Mouse (Mus musculus): ENCODE results near the gene Eif4e1b.
"Not testable (repeated sequence)": the region's sequence is repeated elsewhere in the genome, so short reads cannot be mapped to it uniquely, and the experiment has no call there.

The Eif4e1b gene

DNA sequence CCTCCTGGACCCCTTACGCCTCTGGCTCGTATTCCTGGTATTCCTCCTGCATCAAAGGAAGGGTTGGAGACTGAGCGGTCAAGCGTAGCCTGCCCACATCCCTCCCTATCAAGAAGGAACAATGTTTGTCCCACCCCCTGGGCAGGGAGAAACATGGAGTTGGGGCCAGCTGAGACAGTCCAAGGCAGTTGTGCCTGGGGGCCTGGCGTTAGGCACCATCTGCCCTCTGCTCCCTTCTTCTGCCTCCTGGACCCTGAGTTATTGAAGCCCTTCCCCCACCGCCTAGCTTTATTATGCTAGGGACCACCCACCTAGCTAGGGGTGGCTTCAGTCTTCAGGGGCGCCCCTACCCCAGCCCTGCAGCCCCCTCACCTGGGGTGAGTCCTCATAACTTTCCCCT is 24.3 kb upstream of the Eif4e1b start:
- in situ Hi-C loops (cut with MboI, MseI): no loop called here

DNA sequence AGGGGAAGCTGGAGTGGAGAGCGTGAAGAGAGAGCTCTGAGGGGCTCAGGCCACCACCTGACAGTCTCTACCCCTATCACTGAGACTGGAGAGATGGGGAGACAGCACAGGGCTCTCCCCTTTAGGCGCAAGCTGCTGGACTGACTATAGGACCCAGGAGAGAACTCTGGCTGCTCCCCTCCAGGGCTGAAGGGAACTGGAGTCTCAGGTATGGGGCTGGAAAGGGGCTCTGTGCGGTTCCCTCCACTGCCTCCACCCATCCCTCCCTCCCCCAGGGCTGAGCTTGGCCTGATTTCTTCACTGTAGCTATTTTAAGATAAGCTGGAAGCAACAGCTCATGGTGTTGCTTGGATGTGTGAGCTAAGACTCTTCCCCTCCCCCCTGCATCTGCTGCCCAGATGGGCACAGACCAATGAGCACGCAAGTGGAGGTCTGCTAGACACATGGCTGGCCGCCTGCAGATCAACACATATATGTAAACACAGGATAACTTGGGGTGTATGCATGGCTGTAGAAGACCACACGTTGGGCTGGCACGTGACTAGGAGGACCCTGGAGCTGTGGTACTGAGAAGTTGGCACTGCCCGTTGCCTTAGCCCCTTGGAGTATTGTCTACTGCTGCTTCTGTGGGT is 23.5 kb upstream of the Eif4e1b start:
- in situ Hi-C loops (cut with MboI, MseI): no loop called here

DNA sequence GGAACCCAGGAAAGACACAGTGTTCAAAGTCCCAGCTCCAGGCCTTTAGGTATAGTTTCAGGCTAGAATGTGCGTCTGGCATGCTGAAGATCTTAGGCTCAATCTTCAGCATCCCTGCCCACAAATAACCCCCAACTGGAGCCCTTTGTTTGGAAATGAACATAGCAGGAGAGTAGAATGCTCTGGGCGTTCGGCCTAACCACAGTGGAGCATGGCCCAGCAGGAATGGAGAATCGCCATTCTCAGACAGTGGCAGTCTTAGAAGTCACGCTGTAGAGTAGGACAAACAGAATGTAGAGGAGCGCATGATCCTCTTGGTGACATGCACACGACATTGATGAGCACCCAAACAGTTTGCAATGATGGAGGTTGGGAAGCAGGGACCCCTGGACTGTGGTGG is 22.9 kb upstream of the Eif4e1b start:
- in situ Hi-C loops (cut with MboI, MseI): no loop called here

DNA sequence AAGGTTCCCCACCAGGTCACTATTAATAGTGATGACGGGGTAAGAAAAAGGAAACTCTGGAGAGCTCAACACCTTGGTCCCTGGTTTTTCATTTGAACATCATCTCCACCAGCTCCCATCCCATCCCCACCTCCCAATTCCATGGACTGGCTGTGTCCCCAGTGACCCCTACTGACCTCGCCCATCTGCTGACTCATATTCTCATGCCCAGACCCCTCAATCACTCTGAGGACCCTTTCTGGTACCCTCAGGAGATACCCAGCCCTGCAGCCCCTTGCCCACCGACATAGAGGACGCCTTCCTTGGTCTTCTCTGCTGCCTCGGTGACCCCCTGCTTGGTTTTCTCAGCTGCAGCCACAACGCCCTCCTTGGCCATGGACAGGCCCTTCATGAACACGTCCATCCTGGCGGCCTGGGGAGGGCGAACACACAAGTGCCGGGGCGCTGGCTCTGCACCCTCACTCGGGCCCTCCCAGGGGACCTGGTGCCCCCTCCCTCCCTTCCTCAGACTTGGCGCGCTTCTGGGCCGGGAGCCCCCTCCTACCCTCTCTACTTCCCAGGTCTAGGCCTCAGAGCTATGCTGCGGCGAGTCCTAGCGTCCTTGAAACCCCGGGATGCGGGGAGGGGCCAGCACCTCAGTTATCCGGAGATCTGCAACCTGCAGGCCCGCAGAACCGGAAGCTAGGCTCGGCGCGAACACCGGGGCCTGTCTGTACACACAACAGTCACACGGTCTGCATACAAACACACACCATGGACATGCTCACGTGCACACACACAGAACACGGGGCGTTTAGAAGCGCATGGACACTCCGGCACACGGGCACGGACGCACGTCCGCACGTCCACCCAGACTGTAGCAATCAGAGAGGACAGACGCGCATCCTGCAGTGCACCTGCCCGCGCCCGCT is 18.3 kb upstream of the Eif4e1b start:
- in situ Hi-C loops (cut with MboI, MseI): no loop called here

DNA sequence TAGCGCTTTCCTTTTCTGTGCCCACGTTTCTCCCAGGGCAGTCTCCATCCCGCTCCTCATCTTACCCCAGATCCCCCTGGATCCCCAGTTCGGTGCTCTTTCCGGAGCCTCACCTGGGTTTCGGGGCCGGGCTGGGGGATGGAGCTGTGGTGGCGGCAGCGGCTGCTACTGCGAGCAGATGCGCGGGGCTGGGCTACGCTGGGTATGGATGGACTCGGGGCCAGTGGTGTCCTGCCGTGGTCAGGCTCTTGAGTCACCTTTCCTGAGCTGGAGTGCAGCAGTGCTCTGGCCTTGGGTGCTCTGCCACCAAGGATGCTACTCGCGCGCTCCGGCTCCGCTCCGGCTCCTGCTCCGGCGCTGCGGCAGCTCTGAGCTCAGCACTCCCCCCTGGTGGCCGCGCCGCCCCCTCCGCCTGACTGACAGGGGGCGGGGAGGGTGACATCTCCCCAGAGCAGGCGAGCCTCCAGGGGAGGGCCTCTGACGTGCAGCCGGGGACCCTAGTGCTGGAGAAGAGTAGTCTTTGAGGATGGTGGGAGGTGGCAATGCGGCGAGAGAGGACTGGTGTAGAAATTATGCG is 17.5 kb upstream of the Eif4e1b start, which contains the start of gene Sncb:
Gene Sncb (minus strand): TSS at position 404 of the 577 bp plus-strand sequence.
- in situ Hi-C loops (cut with MboI, MseI): no loop called here

DNA sequence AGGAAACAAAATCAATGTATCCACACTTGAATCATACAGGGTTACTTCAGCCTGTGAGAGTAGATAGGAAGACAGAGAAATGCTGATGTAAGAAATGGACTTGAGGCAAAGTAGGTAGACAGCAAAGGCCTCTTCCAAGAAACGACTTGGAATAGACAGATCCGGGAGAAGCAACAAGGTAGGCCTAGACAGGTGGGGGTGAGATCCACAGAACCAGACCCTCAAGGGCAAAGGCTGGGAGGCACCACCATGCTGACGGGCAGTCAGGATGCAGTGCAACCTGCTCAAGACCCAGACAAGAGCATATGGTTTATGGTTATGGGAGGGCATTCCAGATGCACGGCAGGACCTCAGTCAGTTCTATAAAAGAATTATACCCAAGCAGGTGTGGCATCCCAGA is 16.8 kb upstream of the Eif4e1b start:
- in situ Hi-C loops (cut with MboI, MseI): no loop called here

DNA sequence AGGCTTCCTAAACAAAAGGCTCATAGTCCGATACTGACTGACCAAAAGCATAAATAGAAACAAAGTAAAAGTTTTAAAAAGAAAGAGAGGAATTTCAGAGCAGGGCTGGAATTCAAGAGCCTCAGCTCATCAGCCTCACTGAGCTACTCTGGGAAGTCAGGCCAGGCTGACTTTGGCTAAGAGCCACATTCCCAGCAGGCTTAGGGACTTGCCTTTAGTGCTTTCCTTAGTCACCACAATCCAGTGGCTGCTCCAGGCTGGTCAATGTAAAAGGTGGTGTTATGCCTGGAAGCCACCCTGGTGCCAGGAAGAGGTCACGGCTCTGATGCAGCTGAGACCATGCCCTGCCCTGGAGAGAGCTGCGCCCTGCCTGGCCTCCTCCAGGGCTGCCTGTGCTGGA is 3.2 kb upstream of the Eif4e1b start:
- in situ Hi-C loops (cut with MboI, MseI): no loop called here

DNA sequence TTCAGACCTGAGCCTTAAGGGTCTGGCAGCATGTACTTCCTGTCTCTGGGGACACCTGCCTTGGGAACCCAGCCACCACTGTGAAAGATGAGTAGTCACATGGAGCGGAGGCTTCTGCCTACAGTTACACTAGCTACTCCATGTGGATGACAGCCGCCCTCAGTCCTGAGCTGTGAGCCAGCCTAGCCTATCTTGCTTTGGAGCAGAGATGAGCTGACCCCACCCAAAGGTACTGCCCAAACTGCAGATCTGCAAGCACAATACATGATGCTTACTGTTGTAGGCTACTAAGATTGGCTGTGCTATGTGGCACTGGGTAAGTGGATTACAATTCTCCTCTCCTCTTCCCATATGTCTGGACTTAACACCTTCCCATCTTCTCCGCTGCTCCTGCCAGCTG is 2.7 kb upstream of the Eif4e1b start:
- in situ Hi-C loops (cut with MboI, MseI): no loop called here

DNA sequence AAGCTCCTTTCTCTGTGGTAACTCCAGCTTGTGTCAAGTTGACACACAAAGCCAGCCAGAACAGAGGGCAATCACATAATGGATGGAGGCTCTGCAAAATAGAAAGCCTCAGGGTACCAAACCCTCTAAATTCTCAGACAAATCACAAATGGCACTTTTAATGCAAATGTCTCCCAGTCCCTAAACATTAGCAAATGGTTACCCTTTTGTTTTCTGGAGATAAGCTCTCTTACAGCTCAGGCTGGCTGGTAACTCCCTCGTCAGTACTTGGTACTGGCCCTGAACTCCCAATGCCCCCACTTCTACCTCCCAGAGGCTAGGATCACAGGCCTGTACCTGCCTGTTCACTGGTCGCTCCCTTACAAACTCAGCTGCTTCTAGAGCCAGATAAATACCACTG is 563 bp upstream of the Eif4e1b start:
- in situ Hi-C loops (cut with MboI, MseI): no loop called here

DNA sequence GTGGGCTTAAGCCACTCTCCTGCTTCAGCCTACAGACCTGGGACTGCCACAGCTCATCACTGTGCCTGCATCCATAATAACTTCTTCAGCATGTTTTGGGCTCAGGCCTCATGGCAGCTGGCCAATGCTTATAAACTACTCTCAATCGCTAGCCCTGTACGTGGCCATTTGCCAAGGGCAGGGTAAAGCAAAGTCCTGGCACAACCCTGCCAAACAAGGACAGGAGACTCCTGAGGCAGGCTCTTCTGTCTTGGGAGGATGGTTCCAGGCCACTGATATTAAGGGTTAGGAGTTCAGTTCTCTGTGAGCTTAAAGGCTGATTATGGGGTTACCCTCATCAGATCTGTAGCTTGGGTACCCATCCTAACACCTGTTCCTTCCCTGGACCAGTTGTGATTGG is 3.8 kb downstream of the Eif4e1b start:
- in situ Hi-C loops (cut with MboI, MseI): not testable (repeated sequence)

DNA sequence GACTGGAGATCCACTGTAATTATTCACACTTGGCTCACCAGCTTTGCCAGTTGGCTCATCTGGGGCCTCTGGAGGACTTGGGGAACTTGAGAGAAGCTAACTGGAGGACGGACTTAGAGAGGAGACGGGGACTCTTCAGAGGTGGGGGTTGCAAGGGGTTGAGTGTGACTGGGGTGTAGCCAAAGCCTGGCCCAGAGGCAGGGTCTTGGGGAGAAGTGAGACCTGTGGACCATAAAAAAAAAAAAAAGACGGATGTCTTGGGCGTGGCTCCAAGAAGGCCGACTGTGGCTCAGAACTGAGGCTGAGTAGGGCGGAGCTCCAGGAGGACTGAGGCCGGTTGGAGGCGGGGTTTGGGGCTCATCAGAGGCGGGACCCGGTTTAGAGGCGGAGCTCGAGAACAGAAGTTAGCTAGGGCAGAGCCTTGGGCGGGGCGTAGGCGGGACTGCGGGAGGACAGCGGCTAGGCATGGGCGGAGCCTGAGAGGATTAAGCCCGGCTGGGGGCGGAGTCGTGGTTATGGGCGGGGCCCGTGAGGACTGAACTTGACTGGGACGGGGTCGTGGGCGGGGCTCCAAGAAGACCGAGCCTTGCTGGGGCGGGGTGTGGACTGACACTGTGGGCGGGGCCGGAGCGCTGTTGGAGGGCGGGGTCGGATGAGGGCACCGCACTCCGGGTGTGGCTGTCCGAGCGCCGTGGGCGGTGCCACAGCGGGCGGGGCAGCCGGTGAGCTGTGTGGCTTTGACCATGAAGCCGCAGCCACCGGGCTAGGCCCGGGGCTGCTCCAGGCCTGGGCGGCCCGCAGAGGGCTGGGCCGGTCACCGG is 5.2 kb downstream of the Eif4e1b start, which contains the start of gene Tspan17:
Gene Tspan17 (plus strand): TSS at position 638 of the 821 bp plus-strand sequence.
- in situ Hi-C loops (cut with MboI, MseI): no loop called here

DNA sequence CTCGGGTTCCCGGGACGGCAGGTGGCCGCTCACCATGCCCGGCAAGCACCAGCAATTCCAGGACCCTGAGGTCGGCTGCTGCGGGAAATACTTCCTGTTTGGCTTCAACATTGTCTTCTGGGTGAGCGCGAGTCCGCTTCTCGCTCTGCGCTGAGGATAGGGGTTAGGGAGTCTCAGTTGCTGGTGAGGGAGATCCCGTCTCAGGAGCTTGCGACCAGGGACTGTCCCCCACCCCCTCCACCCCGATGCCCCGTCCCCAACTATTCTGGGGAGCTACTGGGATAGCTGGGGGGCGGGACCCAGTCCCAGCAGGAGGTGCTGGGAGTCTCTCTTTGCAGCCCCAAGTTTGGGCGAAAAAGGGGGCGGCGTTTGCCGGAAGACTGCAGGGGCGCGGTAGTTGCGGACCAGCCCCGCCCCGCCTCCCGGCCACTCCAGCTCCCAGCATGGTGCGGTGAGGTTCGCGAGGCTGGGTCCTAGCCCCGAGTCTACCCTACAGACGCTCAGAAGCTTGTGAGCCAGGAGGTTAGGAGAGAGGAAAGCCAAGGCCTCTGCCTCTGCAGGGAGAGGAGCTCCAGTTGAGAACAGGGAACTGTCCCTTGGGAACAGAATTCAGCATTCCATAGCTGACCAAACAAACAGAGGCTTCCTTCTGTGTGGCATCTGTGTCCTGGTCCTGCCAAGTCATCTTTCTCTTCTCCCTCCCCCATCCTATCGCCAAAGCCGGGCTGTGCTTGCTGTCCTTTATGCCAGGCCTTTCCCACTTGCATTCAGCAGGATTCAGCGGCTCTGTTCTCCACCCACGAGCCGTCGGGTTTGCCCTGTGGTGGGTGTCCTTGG is 6.0 kb downstream of the Eif4e1b start:
- in situ Hi-C loops (cut with MboI, MseI): no loop called here

DNA sequence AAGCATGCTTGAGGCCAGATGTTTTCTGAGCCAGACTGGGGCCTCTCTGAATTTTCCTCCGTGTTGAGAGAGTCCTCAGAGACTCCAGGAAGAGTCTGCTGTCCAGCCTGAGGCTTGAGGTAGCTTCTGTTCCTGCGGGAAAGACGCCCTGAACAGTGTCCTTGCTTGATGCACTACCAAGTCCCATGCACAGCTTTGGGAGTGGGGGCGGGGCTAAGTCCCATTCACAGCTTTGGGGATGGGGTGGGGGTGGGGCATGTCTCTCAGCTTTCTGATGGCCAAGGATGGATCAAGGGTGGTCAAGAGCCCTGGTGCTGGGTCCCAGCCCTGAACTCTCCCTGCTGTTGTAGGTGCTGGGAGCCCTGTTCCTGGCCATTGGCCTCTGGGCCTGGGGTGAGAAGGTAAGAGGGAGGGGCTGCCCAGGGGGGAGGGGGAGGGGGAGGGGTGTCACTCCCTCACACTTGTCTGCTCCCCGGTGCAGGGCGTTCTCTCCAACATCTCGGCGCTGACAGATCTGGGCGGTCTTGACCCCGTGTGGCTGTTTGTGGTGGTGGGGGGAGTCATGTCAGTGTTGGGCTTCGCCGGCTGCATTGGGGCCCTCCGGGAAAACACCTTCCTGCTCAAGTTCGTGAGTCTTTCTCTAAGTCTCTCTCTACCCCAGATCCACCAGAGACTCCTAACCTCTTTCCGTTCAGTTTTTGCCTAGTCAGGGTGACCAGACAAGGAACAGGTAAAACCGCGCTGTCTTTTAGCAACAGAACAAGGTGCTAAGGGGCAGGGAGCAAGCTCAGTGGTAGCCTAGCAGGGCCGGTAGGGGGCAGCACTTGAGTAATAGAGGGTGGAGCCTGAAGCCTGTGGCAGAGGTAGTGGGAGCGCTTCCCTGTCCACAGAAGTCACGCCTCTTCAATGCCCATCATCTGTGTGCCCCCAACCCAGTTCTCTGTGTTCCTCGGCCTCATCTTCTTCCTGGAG is 8.7 kb downstream of the Eif4e1b start:
- in situ Hi-C loops (cut with MboI, MseI): no loop called here

DNA sequence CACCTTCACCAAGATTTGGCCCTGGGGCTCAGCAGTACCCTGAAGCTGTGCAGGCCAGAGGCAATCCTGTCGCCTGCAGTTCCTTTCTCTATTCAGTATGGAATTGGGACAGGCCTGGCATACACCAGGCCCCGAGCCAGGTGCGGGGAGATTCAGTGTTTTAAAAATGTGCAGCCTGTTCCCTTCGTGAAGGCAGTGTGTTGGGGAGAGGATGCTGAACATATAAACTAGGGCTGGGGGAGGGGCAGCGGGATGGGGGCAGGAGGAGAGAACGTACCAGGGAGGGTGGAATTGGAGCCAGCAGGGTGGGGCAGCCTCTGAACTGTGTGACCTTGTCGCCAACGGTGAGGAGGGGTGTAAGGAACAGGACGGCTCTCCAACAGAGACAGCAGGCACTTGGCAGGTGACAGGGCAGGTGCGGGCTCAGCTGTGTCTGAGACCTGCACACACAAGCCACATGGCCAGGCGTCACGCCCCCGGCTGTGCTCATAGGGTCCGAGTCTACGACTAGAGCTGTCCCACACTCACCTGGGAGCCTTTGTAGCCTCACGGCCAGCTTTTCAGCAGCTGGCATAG is 10.3 kb downstream of the Eif4e1b start:
- in situ Hi-C loops (cut with MboI, MseI): no loop called here

DNA sequence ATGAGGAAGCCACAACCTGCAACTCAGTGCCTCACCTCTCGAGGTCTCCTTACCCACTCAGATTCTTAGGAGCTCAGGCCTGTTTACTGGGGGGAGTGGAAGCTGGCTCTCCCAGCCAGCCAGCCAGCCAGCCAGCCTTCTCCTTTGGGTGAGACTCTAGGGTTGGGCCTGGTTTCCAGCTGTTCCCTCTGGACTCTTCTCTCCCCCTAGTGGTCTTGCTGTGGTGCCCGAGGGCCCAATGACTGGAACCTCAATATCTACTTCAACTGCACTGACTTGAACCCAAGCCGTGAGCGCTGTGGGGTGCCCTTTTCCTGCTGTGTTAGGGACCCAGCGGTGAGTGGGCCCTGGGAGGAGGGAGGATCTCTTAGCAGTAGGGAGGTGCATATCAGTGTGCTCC is 11.0 kb downstream of the Eif4e1b start:
- in situ Hi-C loops (cut with MboI, MseI): no loop called here

DNA sequence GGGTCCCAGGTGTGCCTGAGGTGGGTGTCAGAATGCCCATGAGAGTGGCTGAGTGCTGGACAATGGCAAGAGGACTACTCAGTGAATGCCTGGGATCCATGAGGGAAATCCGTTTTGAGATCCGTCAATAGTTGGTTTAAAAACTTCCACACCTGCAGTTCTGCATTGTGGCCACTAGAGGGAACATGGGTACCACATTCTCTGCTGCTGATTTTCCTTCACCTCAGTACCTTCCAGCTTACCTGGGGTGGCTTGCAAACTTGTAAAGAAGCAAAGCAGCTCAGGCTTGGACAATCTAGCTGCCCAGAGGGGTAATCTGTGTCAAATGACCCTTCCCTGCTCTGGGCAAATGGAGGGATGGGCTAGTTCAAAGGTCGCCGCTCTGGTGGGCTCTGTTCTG is 13.6 kb downstream of the Eif4e1b start:
- in situ Hi-C loops (cut with MboI, MseI): no loop called here

DNA sequence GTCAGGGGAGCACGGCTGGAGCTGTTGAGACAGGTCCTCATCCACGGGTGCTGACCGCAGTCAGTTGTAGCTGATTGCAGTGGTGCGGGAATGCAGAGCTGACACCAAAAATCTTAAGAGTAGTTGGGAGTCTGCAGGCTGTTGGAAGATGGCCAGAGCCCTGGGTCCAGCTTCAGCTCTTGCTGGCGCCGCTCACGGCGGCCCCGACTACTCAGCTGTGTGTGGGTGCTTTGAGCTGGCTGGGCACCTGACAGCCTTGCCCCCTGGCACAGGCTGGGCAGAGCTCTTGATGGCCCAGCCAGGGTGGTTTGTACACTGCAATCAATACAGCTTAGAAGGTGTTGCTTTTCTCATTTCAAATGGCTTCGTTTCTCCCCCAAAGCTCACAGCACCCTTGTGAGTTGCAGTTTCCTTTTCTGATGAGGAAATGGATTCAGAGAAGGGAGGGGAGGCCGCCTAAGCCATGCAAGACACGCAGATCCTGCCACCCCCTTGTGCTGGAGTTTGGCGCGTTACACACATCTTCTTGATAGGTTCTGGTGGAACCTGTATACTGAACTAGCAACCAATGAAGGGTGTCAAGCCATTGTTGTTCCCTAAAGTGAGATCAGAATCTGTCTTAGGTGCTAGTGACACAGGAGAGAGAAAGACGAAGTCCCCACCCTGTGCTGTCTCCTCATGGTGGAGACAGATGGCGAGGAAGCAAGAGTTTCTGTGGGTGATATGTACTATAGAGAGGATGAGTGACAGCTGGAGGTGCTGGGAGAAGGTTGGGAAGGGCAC is 14.3 kb downstream of the Eif4e1b start:
- in situ Hi-C loops (cut with MboI, MseI): no loop called here

DNA sequence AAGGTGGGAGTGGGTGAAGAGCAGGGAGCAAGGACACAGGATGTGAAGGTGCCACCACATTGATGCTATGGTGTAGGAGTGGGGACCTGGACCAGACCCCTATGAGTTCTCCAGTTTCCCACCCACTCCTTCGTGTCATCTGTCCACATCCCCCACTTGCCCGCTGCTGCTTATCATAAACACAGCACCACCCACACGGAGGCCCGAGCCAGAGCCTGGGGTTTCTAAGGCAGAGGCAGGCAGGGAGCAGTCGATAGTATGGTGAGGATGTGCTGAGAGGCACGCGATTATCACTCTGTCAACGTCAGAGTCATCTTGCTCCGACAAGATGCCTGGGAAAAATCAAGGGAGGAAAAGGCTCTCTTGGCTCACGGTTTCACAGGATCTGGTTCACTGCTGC is 14.9 kb downstream of the Eif4e1b start:
- in situ Hi-C loops (cut with MboI, MseI): no loop called here

Data from T-helper 2 cell (primary cell).